Mouse (Mus musculus) neural tube, embryonic 12.5 days (tissue): ENCODE data around the gene Zfp697. TPM values are rescaled to one million over a fixed set of nuclear protein-coding genes. Genes with fewer than 3 reads are reported as not detected.

Experiments
- ATAC-seq: fragments of 200-750 bp; cut with Nextera tagmentation; 2 replicates; pipeline ENCODE4 v1.8.0; 2017; ENCODE audit warnings: low read depth, mild to moderate bottlenecking, moderate TSS enrichment, moderate library complexity; ENCODE audit not compliant: low FRiP score
- H3K27ac ChIP-seq: fragments of 300-500 bp; sonication (generic); 2 replicates; pipeline ENCODE4 v1.5.1; 2016
- H3K27me3 ChIP-seq: fragments of 300-500 bp; sonication (generic); replicated peaks from 2 replicates; pipeline ENCODE4 v1.6.1; 2016; ENCODE audit warnings: mild to moderate bottlenecking
- H3K36me3 ChIP-seq: fragments of 300-500 bp; sonication (generic); 2 replicates; pipeline ENCODE4 v1.6.1; 2016; ENCODE audit warnings: mild to moderate bottlenecking
- H3K4me1 ChIP-seq: fragments of 300-500 bp; sonication (generic); 2 replicates; pipeline ENCODE4 v1.6.1; 2016
- H3K4me2 ChIP-seq: fragments of 300-500 bp; sonication (generic); replicated peaks from 2 replicates; pipeline ENCODE4 v1.6.1; 2016; ENCODE audit warnings: mild to moderate bottlenecking
- H3K4me3 ChIP-seq: fragments of 300-500 bp; sonication (generic); 2 replicates; pipeline ENCODE4 v1.5.1; 2016
- H3K9ac ChIP-seq: fragments of 300-500 bp; sonication (generic); 2 replicates; pipeline ENCODE4 v1.6.1; 2016; ENCODE audit warnings: mild to moderate bottlenecking
- H3K9me3 ChIP-seq: fragments of 300-500 bp; sonication (generic); 2 replicates; pipeline ENCODE4 v1.6.1; 2016; ENCODE audit warnings: mild to moderate bottlenecking
- WGBS: fragments of 180-500 bp; shearing (Covaris S2); methylation state at CpG from one replicate; pipeline ENCODE4 v1.1.7; 2016; 5-methylcytosine and 5-hydroxymethylcytosine counted together
- polyA plus RNA-seq: library from polyadenylated mRNA; unstranded; fragments of >200 nt; fragmentation: Nextera tagmentation; extraction: Ambion mirVana; gene quantifications from 2 replicates; pipeline ENCODE4 v1.2.1, GENCODE M21; 2016

The Zfp697 gene
- polyA plus RNA-seq, 1 experiment from 2014 or later = 11.8 TPM

- ATAC-seq = no peak
- H3K4me1 ChIP-seq = no peaks in the 10 kb centered on the region
- no peak overlapping the region for H3K4me3 ChIP-seq
- H3K4me2 ChIP-seq = no peak overlapping the region
- no peak overlapping the region for H3K9ac ChIP-seq
- H3K9me3 ChIP-seq = no peaks in the 10 kb centered on the region
- no peak overlapping the region for H3K27ac ChIP-seq
- H3K36me3 ChIP-seq = no peaks in the 10 kb centered on the region
- H3K27me3 ChIP-seq = no peaks in the 10 kb centered on the region
These were observed 398.7 kb downstream of the Zfp697 start for GRCm38 (mm10) chr3:98780921-98781320.

DNA sequence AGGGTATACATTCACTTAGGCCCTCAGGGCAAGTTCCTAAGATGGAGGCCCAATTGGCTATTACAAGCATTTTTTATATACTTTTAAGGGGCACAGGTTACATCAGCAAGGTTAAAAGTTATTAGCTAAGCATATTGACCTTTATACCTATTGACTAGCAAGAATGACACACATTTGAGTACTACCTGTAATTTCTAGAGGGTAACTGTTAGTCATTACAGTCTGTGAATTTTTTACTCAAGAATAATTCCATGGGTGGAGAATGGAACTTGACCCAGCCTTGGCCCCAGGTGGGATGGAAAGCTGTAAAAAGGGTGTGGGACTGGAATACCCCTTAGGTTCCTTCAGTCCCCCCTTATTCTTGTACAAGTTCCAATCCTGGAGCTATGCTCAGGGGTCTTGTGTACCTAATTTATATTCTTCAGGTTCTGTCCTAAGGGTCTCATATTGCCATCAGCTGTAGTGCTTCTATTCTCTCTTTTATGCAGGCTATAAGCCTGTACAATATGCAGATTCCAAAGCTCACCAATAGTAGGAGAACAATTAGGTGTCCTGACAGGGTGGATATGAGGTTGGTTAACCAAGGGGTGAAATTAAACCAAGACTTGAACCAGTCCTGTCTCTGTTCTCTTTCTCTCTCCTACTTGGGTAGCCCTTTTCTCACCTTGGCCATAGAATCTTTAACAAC lies 400.1 kb downstream of the Zfp697 start:
- ATAC-seq = no peak
- Histone ChIP-seq H3K9ac (no peak overlapping the region), H3K9me3 (no peaks in the 10 kb centered on the region), H3K27me3 (no peaks in the 10 kb centered on the region), H3K4me2 (no peak overlapping the region), H3K4me3 (no peak overlapping the region), H3K4me1 (no peaks in the 10 kb centered on the region), H3K27ac (no peak overlapping the region), H3K36me3 (no peaks in the 10 kb centered on the region)

DNA sequence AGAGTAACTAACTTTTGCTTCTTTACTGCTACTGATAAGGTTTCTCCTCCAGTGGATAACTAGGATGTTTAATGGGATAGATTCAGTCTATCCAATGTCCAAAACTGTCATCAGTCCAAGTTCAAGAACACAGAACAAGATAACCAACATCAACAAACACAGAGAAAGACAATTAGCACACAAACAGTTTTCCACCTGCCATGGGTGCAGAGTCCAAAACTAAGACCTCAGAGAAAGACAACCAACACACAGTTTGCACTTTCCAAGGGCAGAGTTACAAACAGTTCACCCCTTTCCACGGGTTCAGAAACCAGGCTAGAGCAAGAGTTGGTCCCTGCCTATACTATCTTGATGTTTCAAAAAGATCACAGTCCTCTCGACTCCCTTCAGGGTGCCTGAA lies 404.3 kb downstream of the Zfp697 start:
- no peak overlapping the region for H3K27ac ChIP-seq
- H3K27me3 ChIP-seq = no peaks in the 10 kb centered on the region
- H3K36me3 ChIP-seq = no peaks in the 10 kb centered on the region
- no peak overlapping the region for H3K9ac ChIP-seq
- no peaks in the 10 kb centered on the region for H3K9me3 ChIP-seq
- no peaks in the 10 kb centered on the region for H3K4me1 ChIP-seq
- WGBS = 79% methylated on average over 2 of the region's 2 CpGs
- no peak for ATAC-seq
- H3K4me2 ChIP-seq = no peak overlapping the region
- no peak overlapping the region for H3K4me3 ChIP-seq

Other genes starting within 250 kb of the Zfp697 start
- not detected in 2 replicates for gene Adam30, start 221.8 kb upstream of the Zfp697 start, polyA plus RNA-seq
- gene Reg4, start 160.3 kb upstream of the Zfp697 start, polyA plus RNA-seq = not detected in 2 replicates
- gene Hmgcs2, start 102.0 kb upstream of the Zfp697 start, polyA plus RNA-seq = 2.3 and 3.2 TPM in 2 replicates
- 206 and 215 TPM in 2 replicates for gene Phgdh, start 42.5 kb upstream of the Zfp697 start, polyA plus RNA-seq
- not detected in 2 replicates for gene Gm4450, start 74.7 kb downstream of the Zfp697 start, polyA plus RNA-seq
- gene Hsd3b4, start 128.1 kb downstream of the Zfp697 start, polyA plus RNA-seq = not detected in 2 replicates
- gene Gm10681, start 206.3 kb downstream of the Zfp697 start, polyA plus RNA-seq = not detected in 2 replicates
- not detected in 2 replicates for gene Hsd3b5, start 247.8 kb downstream of the Zfp697 start, polyA plus RNA-seq